Mouse (Mus musculus) heart, adult 2 months (tissue): Measurements from ENCODE around the gene Fat3. TPM values are rescaled to one million over a fixed set of nuclear protein-coding genes. Genes with fewer than 3 reads are reported as not detected.

Source experiments
- DNase-seq, 2 experiments: peaks; one replicate each; pipeline ENCODE4 v3.0.0; 2021
- H3K27ac ChIP-seq: fragments of 200-600 bp; 2 replicates; pipeline ENCODE4 v1.8.1; 2022
- H3K27me3 ChIP-seq: fragments of 200-500 bp; 2 replicates; pipeline ENCODE4 v1.6.1; 2012; ENCODE audit warnings: mild to moderate bottlenecking, low read length, inconsistent platforms, mixed read lengths; ENCODE audit not compliant: control insufficient read depth, insufficient read depth
- H3K36me3 ChIP-seq: fragments of 200-500 bp; 2 replicates; pipeline ENCODE4 v1.6.1; 2012; ENCODE audit warnings: low read length, inconsistent platforms; ENCODE audit not compliant: control insufficient read depth, insufficient read depth
- H3K4me1 ChIP-seq: fragments of 200-500 bp; 2 replicates; pipeline ENCODE4 v1.6.1; 2011; ENCODE audit warnings: low read length; ENCODE audit not compliant: control insufficient read depth, insufficient read depth
- H3K4me3 ChIP-seq: fragments of 200-600 bp; 2 replicates; pipeline ENCODE4 v1.8.1; 2022
- H3K79me2 ChIP-seq: fragments of 200-500 bp; replicated peaks from 2 replicates; pipeline ENCODE4 v1.6.1; 2012; ENCODE audit warnings: mild to moderate bottlenecking, inconsistent platforms, low read length, moderate library complexity, mixed read lengths; ENCODE audit not compliant: control insufficient read depth, insufficient read depth
- H3K9ac ChIP-seq: fragments of 200-500 bp; 2 replicates; pipeline ENCODE4 v1.6.1; 2012; ENCODE audit warnings: low read depth, mild to moderate bottlenecking, control low read depth, inconsistent platforms, low read length, mixed read lengths
- CTCF ChIP-seq: fragments of 200-600 bp; IDR thresholded peaks from 2 replicates; pipeline ENCODE4 v1.8.1; 2022; ENCODE audit warnings: antibody characterized with exemption, mild to moderate bottlenecking, moderate library complexity
- EP300 ChIP-seq: fragments of 200-500 bp; IDR thresholded peaks from 2 replicates; pipeline ENCODE4 v1.6.1; 2011; ENCODE audit warnings: low read depth, low read length, control low read depth; ENCODE audit not compliant: insufficient read depth
- POLR2A ChIP-seq: fragments of 200-500 bp; IDR thresholded peaks from 2 replicates; pipeline ENCODE4 v1.6.1; 2011; ENCODE audit warnings: mild to moderate bottlenecking, low read depth, low read length, control low read depth; ENCODE audit not compliant: insufficient read depth
- whole genome bisulfite sequencing: fragments of 180-500 bp; shearing (Covaris S2); methylation state at CpG from one replicate; pipeline ENCODE4 v1.1.7; 2018; 5-methylcytosine and 5-hydroxymethylcytosine counted together
- intact Hi-C: fragments of 180-260 bp; cut with DNase I; formaldehyde crosslinking; loops from one replicate; pipeline ENCODE4 v1.15.1; 2025
- polyA plus RNA-seq: library from polyadenylated mRNA; depleted of rRNA; stranded (reverse); fragments of >200 nt; gene quantifications from 2 replicates; pipeline ENCODE4 v1.2.3, GENCODE M21; 2012
- total RNA-seq, 2 experiments: library from RNA; stranded (reverse); gene quantifications; 2 replicates each; pipeline ENCODE4 v1.2.3; 2021

Fat3 gene
- total and polyA plus RNA-seq, 3 experiments = 0.20 to 0.43 (median 0.37) TPM

- H3K79me2 ChIP-seq = no peaks in the 10 kb centered on the region
- WGBS = 85% methylated on average over 4 of the region's 4 CpGs
- peaks cover 2% of the 10 kb centered on the region; the same call in 1 of the 2 replicates for H3K4me1 ChIP-seq
- H3K27ac ChIP-seq = no peak overlapping the region
- no peaks in the 10 kb centered on the region for H3K27me3 ChIP-seq
- no peak overlapping the region for H3K4me3 ChIP-seq
- no peaks in the 10 kb centered on the region for H3K36me3 ChIP-seq
- H3K9ac ChIP-seq = no peak overlapping the region
- no peak for TF ChIP-seq EP300
- TF ChIP-seq CTCF = no peak
- TF ChIP-seq POLR2A = no peak
- DNase-seq = no peak
- intact Hi-C loops = no loop called here
Observed at GRCm38 (mm10) chr9:16212163-16212562, 288.9 kb downstream of the Fat3 start.

- Histone ChIP-seq H3K4me3 (no peak overlapping the region), H3K79me2 (no peaks in the 10 kb centered on the region), H3K4me1 (peaks cover 2% of the 10 kb centered on the region; the same call in 1 of the 2 replicates), H3K27me3 (no peaks in the 10 kb centered on the region), H3K27ac (no peak overlapping the region), H3K9ac (no peak overlapping the region), H3K36me3 (no peaks in the 10 kb centered on the region)
- 75% methylated on average over 3 of the region's 3 CpGs for WGBS
- intact Hi-C loops = no loop called here
- no peak for DNase-seq
- TF ChIP-seq EP300 (no peak), POLR2A (no peak), CTCF (no peak)
Observed at GRCm38 (mm10) chr9:16211468-16211867, 289.6 kb downstream of the Fat3 start.

GRCm38 (mm10) chr9:16202296-16202695 lies 298.8 kb downstream of the Fat3 start:
- WGBS = 70% methylated on average over 6 of the region's 6 CpGs
- no peak for DNase-seq
- H3K9ac ChIP-seq = no peak overlapping the region
- H3K4me3 ChIP-seq = no peak overlapping the region
- no peak for TF ChIP-seq CTCF
- no peak for TF ChIP-seq POLR2A
- TF ChIP-seq EP300 = no peak
- H3K27me3 ChIP-seq = no peaks in the 10 kb centered on the region
- no peak overlapping the region for H3K27ac ChIP-seq
- H3K4me1 ChIP-seq = no peaks in the 10 kb centered on the region; the same call in 1 of the 2 replicates
- intact Hi-C loops = no loop called here
- no peaks in the 10 kb centered on the region for H3K36me3 ChIP-seq
- H3K79me2 ChIP-seq = no peaks in the 10 kb centered on the region

GRCm38 (mm10) chr9:16200948-16201347 lies 300.1 kb downstream of the Fat3 start:
- no peak overlapping the region for H3K27ac ChIP-seq
- no peaks in the 10 kb centered on the region for H3K79me2 ChIP-seq
- intact Hi-C loops = no loop called here
- no peak overlapping the region for H3K4me3 ChIP-seq
- no peak for TF ChIP-seq EP300
- no peak for TF ChIP-seq CTCF
- TF ChIP-seq POLR2A = no peak
- no peaks in the 10 kb centered on the region; the same call in 1 of the 2 replicates for H3K4me1 ChIP-seq
- H3K36me3 ChIP-seq = no peaks in the 10 kb centered on the region
- H3K27me3 ChIP-seq = no peaks in the 10 kb centered on the region
- WGBS = 14% methylated on average over 1 of the region's 1 CpGs
- H3K9ac ChIP-seq = no peak overlapping the region
- no peak for DNase-seq

GRCm38 (mm10) chr9:16186461-16186860 lies 314.6 kb downstream of the Fat3 start:
- 92% methylated on average over 1 of the region's 1 CpGs for WGBS
- intact Hi-C loops = no loop called here
- H3K36me3 ChIP-seq = no peaks in the 10 kb centered on the region
- no peak overlapping the region for H3K4me3 ChIP-seq
- no peak for DNase-seq
- no peak overlapping the region for H3K27ac ChIP-seq
- no peaks in the 10 kb centered on the region for H3K79me2 ChIP-seq
- H3K9ac ChIP-seq = no peak overlapping the region
- no peaks in the 10 kb centered on the region for H3K27me3 ChIP-seq
- TF ChIP-seq CTCF (no peak), EP300 (no peak), POLR2A (no peak)
- H3K4me1 ChIP-seq = no peaks in the 10 kb centered on the region

GRCm38 (mm10) chr9:16169238-16169637 lies 331.8 kb downstream of the Fat3 start:
- DNase-seq = no peak
- intact Hi-C loops = no loop called here
- Histone ChIP-seq H3K79me2 (no peaks in the 10 kb centered on the region), H3K4me1 (no peaks in the 10 kb centered on the region), H3K4me3 (no peak overlapping the region), H3K36me3 (no peaks in the 10 kb centered on the region), H3K9ac (no peak overlapping the region), H3K27ac (no peak overlapping the region), H3K27me3 (no peaks in the 10 kb centered on the region)
- 79% methylated on average over 4 of the region's 4 CpGs for WGBS
- no peak for TF ChIP-seq CTCF
